Mouse (Mus musculus): ENCODE data around the gene Slc25a40.

Gene Slc25a40

DNA sequence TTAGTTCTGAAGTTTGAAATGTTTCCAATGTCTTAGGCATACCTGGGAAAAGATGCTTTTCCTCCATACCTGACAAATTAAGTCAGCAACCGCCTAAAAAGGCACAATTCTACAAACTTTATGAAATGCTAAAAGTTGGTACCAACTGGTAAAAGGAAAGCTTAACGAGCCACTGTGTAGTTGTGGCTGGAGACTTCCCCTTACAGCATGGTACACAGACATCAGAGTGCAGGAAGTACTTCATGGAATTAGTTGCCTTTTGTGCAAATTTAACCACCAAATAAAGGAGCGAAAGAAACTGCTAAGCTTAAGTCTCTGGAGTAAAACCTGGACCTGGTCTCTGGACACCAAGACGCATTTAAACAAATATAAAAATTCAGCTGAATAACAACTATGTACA is 69.1 kb downstream of the Slc25a40 start:
- DNase-seq: no peak

Measured in cerebellum, adult 8-10 months (tissue).